Mouse (Mus musculus) forebrain, embryonic 12.5 days (tissue): Measurements from ENCODE around the gene Fancc. TPM values are rescaled to one million over a fixed set of nuclear protein-coding genes. Genes with fewer than 3 reads are reported as not detected.
A peak's percentile ranks its signal among the peaks of the same experiment; 100 is the strongest.

Experiments
- ATAC-seq: fragments of 200-750 bp; cut with Nextera tagmentation; 2 replicates; pipeline ENCODE4 v1.8.0; 2017; ENCODE audit warnings: moderate TSS enrichment; ENCODE audit not compliant: low FRiP score
- H3K27ac ChIP-seq: fragments of 300-500 bp; sonication (generic); 2 replicates; pipeline ENCODE4 v1.5.1; 2016; ENCODE audit warnings: mild to moderate bottlenecking
- H3K27me3 ChIP-seq: fragments of 300-500 bp; sonication (generic); 2 replicates; pipeline ENCODE4 v1.6.1; 2016; ENCODE audit warnings: mild to moderate bottlenecking
- H3K36me3 ChIP-seq: fragments of 300-500 bp; sonication (generic); replicated peaks from 2 replicates; pipeline ENCODE4 v1.6.1; 2016; ENCODE audit warnings: mild to moderate bottlenecking
- H3K4me1 ChIP-seq: fragments of 300-500 bp; sonication (generic); 2 replicates; pipeline ENCODE4 v1.6.1; 2016
- H3K4me2 ChIP-seq: fragments of 300-500 bp; sonication (generic); 2 replicates; pipeline ENCODE4 v1.6.1; 2016; ENCODE audit warnings: mild to moderate bottlenecking, moderate library complexity
- H3K4me3 ChIP-seq: fragments of 300-500 bp; sonication (generic); replicated peaks from 2 replicates; pipeline ENCODE4 v1.5.1; 2016; ENCODE audit warnings: mild to moderate bottlenecking
- H3K9ac ChIP-seq: fragments of 300-500 bp; sonication (generic); 2 replicates; pipeline ENCODE4 v1.6.1; 2016; ENCODE audit warnings: mild to moderate bottlenecking
- H3K9me3 ChIP-seq: fragments of 300-500 bp; sonication (generic); 2 replicates; pipeline ENCODE4 v1.6.1; 2016
- WGBS: fragments of 180-500 bp; shearing (Covaris S2); methylation state at CpG from one replicate; pipeline ENCODE4 v1.1.7; 2016; 5-methylcytosine and 5-hydroxymethylcytosine counted together
- polyA plus RNA-seq: library from polyadenylated mRNA; unstranded; fragments of >200 nt; fragmentation: Nextera tagmentation; extraction: Ambion mirVana; gene quantifications from 2 replicates; pipeline ENCODE4 v1.2.1, GENCODE M21; 2016

The Fancc gene
- polyA plus RNA-seq, 1 experiment from 2014 or later = 23.0 TPM

- ATAC-seq = no peak
- no peaks in the 10 kb centered on the region for H3K9me3 ChIP-seq
- no peak overlapping the region for H3K4me2 ChIP-seq
- no peak overlapping the region for H3K27ac ChIP-seq
- no peaks in the 10 kb centered on the region for H3K27me3 ChIP-seq
- H3K4me1 ChIP-seq = peaks cover 12% of the 10 kb centered on the region
- no peak overlapping the region for H3K4me3 ChIP-seq
- 53% methylated on average over 3 of the region's 3 CpGs for WGBS
- no peak overlapping the region for H3K9ac ChIP-seq
- peaks cover 44% of the 10 kb centered on the region for H3K36me3 ChIP-seq
Observed at GRCm38 (mm10) chr13:63304799-63305159, 192.3 kb downstream of the Fancc start.

- no peaks in the 10 kb centered on the region for H3K9me3 ChIP-seq
- H3K4me1 ChIP-seq = peaks cover 12% of the 10 kb centered on the region
- H3K27me3 ChIP-seq = no peaks in the 10 kb centered on the region
- peaks cover 47% of the 10 kb centered on the region for H3K36me3 ChIP-seq
- H3K27ac ChIP-seq = no peak overlapping the region
- no peak overlapping the region for H3K4me3 ChIP-seq
- no peak overlapping the region for H3K9ac ChIP-seq
- no peak for ATAC-seq
- 79% methylated on average over 6 of the region's 6 CpGs for WGBS
- no peak overlapping the region for H3K4me2 ChIP-seq
Observed at GRCm38 (mm10) chr13:63304124-63304792, 192.8 kb downstream of the Fancc start.

GRCm38 (mm10) chr13:63302381-63302780, 194.7 kb downstream of the Fancc start:
- Histone ChIP-seq H3K27ac (no peak overlapping the region), H3K4me2 (no peak overlapping the region), H3K4me3 (no peak overlapping the region), H3K9ac (no peak overlapping the region), H3K4me1 (peaks cover 14% of the 10 kb centered on the region), H3K27me3 (no peaks in the 10 kb centered on the region), H3K36me3 (peaks cover 53% of the 10 kb centered on the region), H3K9me3 (no peaks in the 10 kb centered on the region)
- WGBS = 92% methylated on average over 5 of the region's 5 CpGs
- no peak for ATAC-seq

GRCm38 (mm10) chr13:63301764-63302209, 195.3 kb downstream of the Fancc start:
- no peaks in the 10 kb centered on the region for H3K9me3 ChIP-seq
- no peak overlapping the region for H3K4me2 ChIP-seq
- H3K9ac ChIP-seq = no peak overlapping the region
- ATAC-seq = no peak
- H3K4me3 ChIP-seq = no peak overlapping the region
- no peak overlapping the region for H3K27ac ChIP-seq
- peaks cover 57% of the 10 kb centered on the region for H3K36me3 ChIP-seq
- H3K27me3 ChIP-seq = no peaks in the 10 kb centered on the region
- peaks cover 15% of the 10 kb centered on the region for H3K4me1 ChIP-seq
- WGBS = 58% methylated on average over 3 of the region's 3 CpGs

- no peak overlapping the region for H3K27ac ChIP-seq
- no peak for ATAC-seq
- H3K4me1 ChIP-seq = peaks cover 15% of the 10 kb centered on the region
- H3K36me3 ChIP-seq = peaks cover 56% of the 10 kb centered on the region
- no peaks in the 10 kb centered on the region for H3K27me3 ChIP-seq
- no peak overlapping the region for H3K4me2 ChIP-seq
- WGBS = 84% methylated on average over 7 of the region's 7 CpGs
- H3K9ac ChIP-seq = no peak overlapping the region
- no peaks in the 10 kb centered on the region for H3K9me3 ChIP-seq
- no peak overlapping the region for H3K4me3 ChIP-seq
Observed at GRCm38 (mm10) chr13:63300929-63301328, 196.1 kb downstream of the Fancc start.

GRCm38 (mm10) chr13:63298931-63299330, 198.1 kb downstream of the Fancc start:
- Histone ChIP-seq H3K4me2 (no peak overlapping the region), H3K9ac (no peak overlapping the region), H3K4me3 (no peak overlapping the region), H3K4me1 (peaks cover 28% of the 10 kb centered on the region), H3K36me3 (peaks cover 46% of the 10 kb centered on the region), H3K9me3 (no peaks in the 10 kb centered on the region), H3K27me3 (no peaks in the 10 kb centered on the region), H3K27ac (no peak overlapping the region)
- no peak for ATAC-seq
- 89% methylated on average over 5 of the region's 5 CpGs for WGBS

GRCm38 (mm10) chr13:63297933-63298332, 199.1 kb downstream of the Fancc start:
- Histone ChIP-seq H3K9me3 (no peaks in the 10 kb centered on the region), H3K36me3 (peaks cover 40% of the 10 kb centered on the region), H3K9ac (no peak overlapping the region), H3K27me3 (no peaks in the 10 kb centered on the region), H3K27ac (no peak overlapping the region), H3K4me2 (no peak overlapping the region), H3K4me1 (peaks cover 35% of the 10 kb centered on the region), H3K4me3 (no peak overlapping the region)
- no peak for ATAC-seq
- WGBS = 90% methylated on average over 3 of the region's 3 CpGs

GRCm38 (mm10) chr13:63297003-63297402, 200.1 kb downstream of the Fancc start:
- H3K4me1 ChIP-seq = peaks cover 31% of the 10 kb centered on the region
- peaks cover 4% of the 10 kb centered on the region; the same call in 1 of the 2 replicates for H3K27me3 ChIP-seq
- H3K4me2 ChIP-seq = no peak overlapping the region
- H3K9me3 ChIP-seq = no peaks in the 10 kb centered on the region
- ATAC-seq = no peak
- WGBS = 89% methylated on average over 2 of the region's 2 CpGs
- no peak overlapping the region for H3K9ac ChIP-seq
- peaks cover 37% of the 10 kb centered on the region for H3K36me3 ChIP-seq
- H3K4me3 ChIP-seq = no peak overlapping the region
- H3K27ac ChIP-seq = no peak overlapping the region

GRCm38 (mm10) chr13:63296300-63296699, 200.8 kb downstream of the Fancc start:
- Histone ChIP-seq H3K27ac (no peak overlapping the region), H3K4me2 (no peak overlapping the region), H3K9me3 (no peaks in the 10 kb centered on the region), H3K4me3 (no peak overlapping the region), H3K36me3 (peaks cover 34% of the 10 kb centered on the region), H3K9ac (no peak overlapping the region), H3K4me1 (peaks cover 27% of the 10 kb centered on the region), H3K27me3 (peaks cover 4% of the 10 kb centered on the region; the same call in 1 of the 2 replicates)
- 91% methylated on average over 11 of the region's 11 CpGs for WGBS
- ATAC-seq = no peak

- Histone ChIP-seq H3K27me3 (peaks cover 4% of the 10 kb centered on the region; the same call in 1 of the 2 replicates), H3K4me3 (no peak overlapping the region), H3K27ac (peak overlapping the region; percentile 61), H3K9ac (no peak overlapping the region), H3K36me3 (peaks cover 19% of the 10 kb centered on the region), H3K4me1 (peaks cover 27% of the 10 kb centered on the region), H3K4me2 (0 out of 2 replicates have a peak overlapping the region, but pooled peaks have one; percentile 8), H3K9me3 (no peaks in the 10 kb centered on the region)
- WGBS = 28% methylated on average over 15 of the region's 15 CpGs
- 0 out of 2 replicates have a peak, but pooled peaks have one; percentile 33 for ATAC-seq
Observed at GRCm38 (mm10) chr13:63294359-63295193, 202.5 kb downstream of the Fancc start.

GRCm38 (mm10) chr13:63293647-63294046, 203.4 kb downstream of the Fancc start:
- no peaks in the 10 kb centered on the region for H3K9me3 ChIP-seq
- peaks cover 32% of the 10 kb centered on the region for H3K4me1 ChIP-seq
- no peak overlapping the region for H3K4me3 ChIP-seq
- no peak for ATAC-seq
- no peak overlapping the region for H3K4me2 ChIP-seq
- peak overlapping the region; percentile 61; the same call in 1 of the 2 replicates for H3K27ac ChIP-seq
- 62% methylated on average over 3 of the region's 3 CpGs for WGBS
- H3K36me3 ChIP-seq = peaks cover 12% of the 10 kb centered on the region; the same call in 1 of the 2 replicates
- peaks cover 4% of the 10 kb centered on the region; the same call in 1 of the 2 replicates for H3K27me3 ChIP-seq
- H3K9ac ChIP-seq = no peak overlapping the region

- no peak for ATAC-seq
- H3K4me3 ChIP-seq = no peak overlapping the region
- H3K4me1 ChIP-seq = peaks cover 33% of the 10 kb centered on the region
- 92% methylated on average over 6 of the region's 6 CpGs for WGBS
- no peak overlapping the region for H3K9ac ChIP-seq
- no peaks in the 10 kb centered on the region for H3K9me3 ChIP-seq
- H3K27me3 ChIP-seq = peaks cover 6% of the 10 kb centered on the region; the same call in 1 of the 2 replicates
- H3K4me2 ChIP-seq = no peak overlapping the region
- H3K36me3 ChIP-seq = peaks cover 5% of the 10 kb centered on the region
- no peak overlapping the region for H3K27ac ChIP-seq
Observed at GRCm38 (mm10) chr13:63291016-63291415, 206.1 kb downstream of the Fancc start.
